Mouse (Mus musculus) frontal cortex, postnatal 25 days (tissue): ENCODE results near the gene Rbm4b.
"Not testable (repeated sequence)": the region's sequence is repeated elsewhere in the genome, so short reads cannot be mapped to it uniquely, and the experiment has no call there.

Experiments
- DNase-seq, 2 experiments: peaks; one replicate each; pipeline ENCODE4 v3.0.0; 2022; ENCODE audit warnings: low spot score in 2 of 2

Rbm4b gene

GRCm38 (mm10) chr19:4810309-4810708 lies 54.0 kb downstream of the Rbm4b start:
- no peak for DNase-seq

DNA sequence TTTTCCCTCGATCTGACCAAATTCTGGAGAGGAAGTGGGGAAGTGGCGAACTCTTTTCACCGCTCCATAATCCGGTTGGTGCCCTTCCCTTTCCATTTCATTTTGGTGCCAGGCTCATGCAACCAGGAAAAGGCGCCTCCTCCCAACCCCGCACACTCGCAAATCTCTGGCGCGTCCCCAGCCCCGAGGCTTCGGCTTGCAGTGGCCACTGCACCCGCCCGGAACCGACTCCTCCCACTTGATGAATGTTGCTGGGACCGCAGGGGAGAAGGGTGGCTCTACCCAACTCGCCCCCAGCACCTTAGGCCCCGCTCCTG lies 54.4 kb downstream of the Rbm4b start:
- no peak for DNase-seq

DNA sequence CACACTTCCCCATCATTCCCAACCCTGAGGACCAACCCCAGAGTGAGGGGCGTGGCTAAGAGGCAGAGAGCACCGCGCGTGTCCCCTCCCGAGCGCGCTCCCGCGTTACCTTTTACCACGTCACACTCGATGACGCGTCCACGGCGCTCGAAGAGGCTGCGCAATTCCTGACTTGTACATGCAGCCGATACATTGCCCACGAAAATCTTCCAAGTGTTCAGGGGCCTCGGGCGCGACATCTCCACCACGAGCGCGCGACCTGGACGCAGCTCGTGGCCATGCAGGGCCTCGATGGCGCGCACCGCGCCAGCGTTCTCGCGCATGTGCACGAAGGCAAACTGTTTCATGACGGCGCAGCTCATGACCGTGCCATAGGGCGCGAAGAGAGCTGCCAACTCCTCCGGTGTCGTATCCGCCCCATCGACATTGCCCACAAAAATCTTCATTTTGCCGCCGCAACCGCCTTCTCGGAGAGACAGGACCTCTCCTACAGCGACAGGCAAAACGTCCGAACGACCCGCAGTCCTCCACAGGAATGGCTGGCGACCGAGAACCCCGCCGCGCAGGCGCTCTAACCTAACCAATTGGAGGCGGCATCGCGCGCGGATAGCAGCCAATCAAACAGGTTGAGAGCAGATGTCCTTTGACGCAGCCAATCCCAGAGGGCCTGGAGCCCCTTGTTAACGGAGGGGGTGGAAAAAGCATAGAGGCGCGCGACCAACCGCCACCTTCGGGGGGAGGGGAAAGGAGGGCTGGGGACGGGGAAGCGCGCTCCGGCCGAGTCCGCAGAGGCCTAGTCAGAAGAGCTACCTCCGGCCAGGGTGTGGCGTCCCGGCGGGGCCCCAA lies 55.0 kb downstream of the Rbm4b start, which contains the start of the genes Gm21992 and Rbm14:
TSS of gene Gm21992 (minus strand) at position 550 of the 846 bp plus-strand sequence.
TSS of gene Rbm14 (minus strand) at position 572 of the 846 bp plus-strand sequence.
- DNase-seq = peak; percentile 95 to 97

GRCm38 (mm10) chr19:4811909-4812242 lies 55.6 kb downstream of the Rbm4b start:
- DNase-seq = no peak

- DNase-seq = not testable (repeated sequence)
Observed at GRCm38 (mm10) chr19:4812334-4812949, 56.1 kb downstream of the Rbm4b start.

GRCm38 (mm10) chr19:4813015-4813414 lies 56.7 kb downstream of the Rbm4b start:
- no peak for DNase-seq
